In the genomic region with DNA sequence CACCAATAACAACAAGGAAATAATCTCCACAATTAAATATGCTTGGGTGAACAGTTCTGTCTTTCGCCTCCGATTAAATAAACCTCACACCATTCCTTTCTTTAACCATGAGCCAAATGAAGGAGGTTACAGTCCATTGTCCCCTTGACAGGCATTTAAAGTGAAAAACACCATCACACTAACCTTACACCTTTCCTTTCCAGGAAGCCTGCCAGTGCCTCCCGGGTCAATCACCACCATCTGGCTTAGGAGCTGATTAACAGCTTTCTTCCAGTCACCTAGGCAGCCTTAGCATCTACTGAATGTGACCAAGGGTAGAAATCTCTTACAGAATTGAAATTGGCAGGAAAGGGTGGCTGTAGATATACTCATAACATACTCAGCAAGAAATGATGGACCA, we compare ENCODE assay signal across 16 mouse cellular contexts.
DNase-seq lines count a peak whose midpoint lies in the region; ATAC-seq lines count a peak whose summit lies in the region.
"Had no signal": no experiment of that assay in that cellular context is flagged by ENCODE, and none has a peak within 500 bp of the region (broad histone marks: within the 10 kb centered on the region; RNA-seq: fewer than 3 reads in every experiment).

No protein-coding gene starts in this region.

- ATAC-seq in kidney, embryonic 14.5 days (ENCODE audit: low FRiP score, low TSS enrichment): peak; percentile 72
- ATAC-seq: activated CD4-positive, CD25-positive, alpha-beta regulatory T cell, adult 4 months; inflammation-experienced regulatory T-cells, adult 6 months had no signal

- DNase-seq in kidney, adult 11 months: no peak
- peak; percentile 43 for DNase-seq in cerebellum, adult 8-10 months
- DNase-seq in embryo, embryonic 10 days (ENCODE audit: low spot score): peak; percentile 9
- peak; percentile 39 for DNase-seq in limb, embryonic 10.5 days (ENCODE audit: low spot score)
- no peak for DNase-seq in MN1 (ENCODE audit: low spot score)
- no peak for DNase-seq in thymus, postnatal 0 days (ENCODE audit: low spot score)
- DNase-seq: heart, postnatal 14 days; thymus, postnatal 14 days had no signal

- no peak overlapping the region for H3K9ac ChIP-seq in kidney, embryonic 14.5 days (ENCODE audit: low read depth, low read length)
- H3K9ac ChIP-seq: lung, embryonic 15.5 days; stomach, embryonic 15.5 days had no signal

- no peaks in the 10 kb centered on the region for H3K27me3 ChIP-seq in kidney, embryonic 14.5 days (ENCODE audit: control insufficient read depth, insufficient read depth, low read length)
- no peaks in the 10 kb centered on the region for H3K27me3 ChIP-seq in limb, embryonic 10.5 days (ENCODE audit: low read depth, poor library complexity, severe bottlenecking)
- H3K27me3 ChIP-seq: lung, embryonic 15.5 days; stomach, embryonic 15.5 days had no signal

- H3K4me3 ChIP-seq in kidney, embryonic 14.5 days (ENCODE audit: low read length): no peak overlapping the region
- no peak overlapping the region for H3K4me3 ChIP-seq in limb, embryonic 10.5 days
- H3K4me3 ChIP-seq: embryonic facial prominence, embryonic 10.5 days; layer of hippocampus, adult 2 months; lung, embryonic 15.5 days; stomach, embryonic 15.5 days had no signal

- no peak overlapping the region for H3K4me2 ChIP-seq in kidney, embryonic 14.5 days (replicated peaks; ENCODE audit: low read depth, low read length)
- H3K4me2 ChIP-seq: lung, embryonic 15.5 days; midbrain, embryonic 11.5 days; stomach, embryonic 15.5 days had no signal

- H3K27ac ChIP-seq in kidney, embryonic 14.5 days (ENCODE audit: low read depth, low read length): no peak overlapping the region
- H3K27ac ChIP-seq in limb, embryonic 10.5 days: no peak overlapping the region
- H3K27ac ChIP-seq: embryonic facial prominence, embryonic 10.5 days; layer of hippocampus, adult 2 months; lung, embryonic 15.5 days; stomach, embryonic 15.5 days had no signal

- no peaks in the 10 kb centered on the region for H3K36me3 ChIP-seq in kidney, embryonic 14.5 days (ENCODE audit: control insufficient read depth, insufficient read depth, low read length)
- H3K36me3 ChIP-seq in limb, embryonic 10.5 days: no peaks in the 10 kb centered on the region
- H3K36me3 ChIP-seq: embryonic facial prominence, embryonic 10.5 days; lung, embryonic 15.5 days; stomach, embryonic 15.5 days had no signal

- WGBS in kidney, embryonic 14.5 days: 9% methylated on average over 3 of the region's 3 CpGs
- WGBS in limb, embryonic 10.5 days: 26% methylated on average over 3 of the region's 3 CpGs

- no peaks in the 10 kb centered on the region for H3K4me1 ChIP-seq in kidney, embryonic 14.5 days (ENCODE audit: control insufficient read depth, insufficient read depth, low read length)
- H3K4me1 ChIP-seq in limb, embryonic 10.5 days: peaks cover 19% of the 10 kb centered on the region
- H3K4me1 ChIP-seq: embryonic facial prominence, embryonic 10.5 days; lung, embryonic 15.5 days; stomach, embryonic 15.5 days had no signal

- no peaks in the 10 kb centered on the region for H3K9me3 ChIP-seq in kidney, embryonic 14.5 days (ENCODE audit: control insufficient read depth, low read length)
- H3K9me3 ChIP-seq in limb, embryonic 10.5 days (replicated peaks): no peaks in the 10 kb centered on the region
- H3K9me3 ChIP-seq: embryonic facial prominence, embryonic 10.5 days; lung, embryonic 15.5 days; stomach, embryonic 15.5 days had no signal

Comparison
In these comparisons a context has a peak if more than half of its experiments do, and no peak if none do; other contexts are left out.
1. DNase-seq: peak in cerebellum, adult 8-10 months (single experiment), embryo, embryonic 10 days (single experiment) and limb, embryonic 10.5 days (single experiment); none in kidney, adult 11 months (single experiment), MN1 (single experiment) and thymus, postnatal 0 days (single experiment).